Mouse (Mus musculus): ENCODE data around the gene Dtnb. TPM values are rescaled to one million over a fixed set of nuclear protein-coding genes. Genes with fewer than 3 reads are reported as not detected.
A peak's percentile ranks its signal among the peaks of the same experiment; 100 is the strongest.

Dtnb gene
- polyA plus RNA-seq, 1 experiment from 2014 or later, result 36.3 TPM

GRCm38 (mm10) chr12:3739749-3740704 lies 167.8 kb downstream of the Dtnb start:
- no peak for TF ChIP-seq CTCF (IDR thresholded peaks at IDR 0.05; ENCODE audit: low read depth)
- Histone ChIP-seq H3K4me2 (ENCODE audit: low read length) (no peak overlapping the region), H3K4me1 (replicated peaks; ENCODE audit: insufficient read depth, low read length) (no peaks in the 10 kb centered on the region), H3K27me3 (ENCODE audit: insufficient read depth, low read length) (no peaks in the 10 kb centered on the region), H3K27ac (no peak overlapping the region), H3K4me3 (replicated peaks; ENCODE audit: low read depth, low read length) (no peak overlapping the region), H3K9me3 (replicated peaks; ENCODE audit: low read length) (no peaks in the 10 kb centered on the region), H3K9ac (ENCODE audit: low read depth, low read length) (no peak overlapping the region), H3K36me3 (ENCODE audit: insufficient read depth, low read length) (0 out of 2 replicates have a peak, but pooled peaks cover 3% of the 10 kb centered on the region)
- WGBS, result 67% methylated on average over 18 of the region's 18 CpGs
- peak; percentile 14 for DNase-seq (ENCODE audit: low spot score)
- no peak for ATAC-seq (replicated peaks; ENCODE audit: low FRiP score, low read depth)

DNA sequence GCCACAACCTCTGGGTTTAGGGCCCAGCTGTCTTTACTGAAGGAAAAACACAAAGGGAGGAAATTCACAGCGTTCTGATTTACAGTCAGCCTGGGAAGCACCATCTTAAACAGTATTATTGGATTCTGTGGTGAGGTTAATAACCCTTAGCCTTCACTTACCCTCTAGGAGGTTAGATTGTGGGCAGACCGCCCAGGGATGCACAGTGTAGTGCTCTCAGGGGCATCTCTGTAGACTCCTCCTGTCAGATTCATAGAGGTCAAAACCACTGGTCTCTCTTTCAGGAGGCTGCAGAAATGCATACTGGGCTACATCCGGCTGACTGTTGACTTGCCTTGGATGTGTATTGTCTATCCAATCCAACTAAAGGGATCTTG lies 168.5 kb downstream of the Dtnb start:
- DNase-seq (ENCODE audit: low spot score), result peak; percentile 40
- H3K27me3 ChIP-seq (ENCODE audit: insufficient read depth, low read length), result no peaks in the 10 kb centered on the region
- no peak overlapping the region for H3K4me2 ChIP-seq (ENCODE audit: low read length)
- 0 out of 2 replicates have a peak, but pooled peaks cover 3% of the 10 kb centered on the region for H3K36me3 ChIP-seq (ENCODE audit: insufficient read depth, low read length)
- H3K9me3 ChIP-seq (replicated peaks; ENCODE audit: low read length), result no peaks in the 10 kb centered on the region
- H3K4me1 ChIP-seq (replicated peaks; ENCODE audit: insufficient read depth, low read length), result no peaks in the 10 kb centered on the region
- H3K27ac ChIP-seq, result no peak overlapping the region
- H3K4me3 ChIP-seq (replicated peaks; ENCODE audit: low read depth, low read length), result no peak overlapping the region
- TF ChIP-seq CTCF (IDR thresholded peaks at IDR 0.05; ENCODE audit: low read depth), result no peak
- ATAC-seq (replicated peaks; ENCODE audit: low FRiP score, low read depth), result no peak
- no peak overlapping the region for H3K9ac ChIP-seq (ENCODE audit: low read depth, low read length)
- WGBS, result 38% methylated on average over 3 of the region's 3 CpGs

- no peaks in the 10 kb centered on the region for H3K9me3 ChIP-seq (replicated peaks; ENCODE audit: low read length)
- no peak for ATAC-seq (replicated peaks; ENCODE audit: low FRiP score, low read depth)
- H3K27ac ChIP-seq, result no peak overlapping the region
- WGBS, result 53% methylated on average over 7 of the region's 7 CpGs
- no peak overlapping the region for H3K9ac ChIP-seq (ENCODE audit: low read depth, low read length)
- no peak overlapping the region for H3K4me2 ChIP-seq (ENCODE audit: low read length)
- H3K36me3 ChIP-seq (ENCODE audit: insufficient read depth, low read length), result no peaks in the 10 kb centered on the region
- no peak for TF ChIP-seq CTCF (IDR thresholded peaks at IDR 0.05; ENCODE audit: low read depth)
- H3K27me3 ChIP-seq (ENCODE audit: insufficient read depth, low read length), result no peaks in the 10 kb centered on the region
- no peak overlapping the region for H3K4me3 ChIP-seq (replicated peaks; ENCODE audit: low read depth, low read length)
- no peaks in the 10 kb centered on the region for H3K4me1 ChIP-seq (replicated peaks; ENCODE audit: insufficient read depth, low read length)
- DNase-seq (ENCODE audit: low spot score), result no peak
Measured at GRCm38 (mm10) chr12:3745432-3746105, 173.4 kb downstream of the Dtnb start.

GRCm38 (mm10) chr12:3746369-3746768 lies 174.2 kb downstream of the Dtnb start:
- Histone ChIP-seq H3K9me3 (replicated peaks; ENCODE audit: low read length) (no peaks in the 10 kb centered on the region), H3K27me3 (ENCODE audit: insufficient read depth, low read length) (no peaks in the 10 kb centered on the region), H3K36me3 (ENCODE audit: insufficient read depth, low read length) (no peaks in the 10 kb centered on the region), H3K4me1 (replicated peaks; ENCODE audit: insufficient read depth, low read length) (no peaks in the 10 kb centered on the region), H3K4me3 (replicated peaks; ENCODE audit: low read depth, low read length) (no peak overlapping the region), H3K9ac (ENCODE audit: low read depth, low read length) (no peak overlapping the region), H3K27ac (no peak overlapping the region), H3K4me2 (ENCODE audit: low read length) (no peak overlapping the region)
- TF ChIP-seq CTCF (IDR thresholded peaks at IDR 0.05; ENCODE audit: low read depth), result no peak
- WGBS, result 95% methylated on average over 3 of the region's 3 CpGs
- ATAC-seq (replicated peaks; ENCODE audit: low FRiP score, low read depth) (no peak), DNase-seq (ENCODE audit: low spot score) (no peak)

GRCm38 (mm10) chr12:3747583-3747982 lies 175.4 kb downstream of the Dtnb start:
- Histone ChIP-seq H3K27me3 (ENCODE audit: insufficient read depth, low read length) (no peaks in the 10 kb centered on the region), H3K36me3 (ENCODE audit: insufficient read depth, low read length) (no peaks in the 10 kb centered on the region), H3K27ac (no peak overlapping the region), H3K9ac (ENCODE audit: low read depth, low read length) (no peak overlapping the region), H3K9me3 (replicated peaks; ENCODE audit: low read length) (no peaks in the 10 kb centered on the region), H3K4me3 (replicated peaks; ENCODE audit: low read depth, low read length) (no peak overlapping the region), H3K4me2 (ENCODE audit: low read length) (no peak overlapping the region), H3K4me1 (replicated peaks; ENCODE audit: insufficient read depth, low read length) (no peaks in the 10 kb centered on the region)
- ATAC-seq (replicated peaks; ENCODE audit: low FRiP score, low read depth), result no peak
- TF ChIP-seq CTCF (IDR thresholded peaks at IDR 0.05; ENCODE audit: low read depth), result no peak
- 87% methylated on average over 4 of the region's 4 CpGs for WGBS
- DNase-seq (ENCODE audit: low spot score), result no peak

DNA sequence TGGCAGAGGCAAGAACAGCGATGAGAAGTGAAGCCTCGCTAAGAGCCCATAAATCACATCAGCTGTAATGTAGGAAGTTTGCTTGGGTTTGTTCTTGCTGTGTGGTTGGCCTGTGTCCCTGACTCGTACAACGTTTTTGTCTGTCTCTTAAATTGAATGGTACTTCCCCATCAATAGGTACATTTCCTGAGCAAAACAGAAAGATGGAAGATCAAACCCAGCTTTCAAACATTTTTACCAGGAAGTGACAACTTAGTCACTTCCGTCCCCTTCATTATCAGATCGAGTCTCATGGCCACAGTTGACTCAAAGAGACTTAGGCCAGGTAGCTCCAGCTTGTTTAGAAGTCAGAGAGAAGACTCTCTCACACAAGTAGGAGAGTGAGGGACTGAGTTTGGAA lies 183.3 kb downstream of the Dtnb start:
- whole genome bisulfite sequencing, result 51% methylated on average over 6 of the region's 6 CpGs

More for the DNA sequence above, 183.3 kb downstream of the Dtnb start:
- no peak overlapping the region for H3K4me3 ChIP-seq (replicated peaks; ENCODE audit: low read depth, low read length)
- TF ChIP-seq CTCF (IDR thresholded peaks at IDR 0.05; ENCODE audit: low read depth), result no peak
- ATAC-seq (replicated peaks; ENCODE audit: low FRiP score, low read depth) (no peak), DNase-seq (ENCODE audit: low spot score) (no peak)
- H3K36me3 ChIP-seq (ENCODE audit: insufficient read depth, low read length), result no peaks in the 10 kb centered on the region
- no peak overlapping the region for H3K9ac ChIP-seq (ENCODE audit: low read depth, low read length)
- no peak overlapping the region for H3K27ac ChIP-seq
- no peak overlapping the region for H3K4me2 ChIP-seq (ENCODE audit: low read length)
- H3K27me3 ChIP-seq (ENCODE audit: insufficient read depth, low read length), result no peaks in the 10 kb centered on the region
- H3K4me1 ChIP-seq (replicated peaks; ENCODE audit: insufficient read depth, low read length), result 0 out of 2 replicates have a peak, but pooled peaks cover 2% of the 10 kb centered on the region
- H3K9me3 ChIP-seq (replicated peaks; ENCODE audit: low read length), result no peaks in the 10 kb centered on the region

All from kidney, postnatal 0 days (tissue).